Mouse (Mus musculus) E14TG2a.4 (cell line): ENCODE results near the gene Gdf2.

Source experiments
- CTCF ChIP-seq: conservative IDR thresholded peaks from 2 replicates; pipeline ENCODE4 v1.5.1; 2014; ENCODE audit warnings: low read length
- NANOG ChIP-seq: IDR thresholded peaks from 2 replicates; pipeline ENCODE4 v1.6.1; 2014; ENCODE audit warnings: borderline replicate concordance, low read length, mixed read lengths

- no peak for TF ChIP-seq CTCF
- TF ChIP-seq NANOG = no peak
Measured at GRCm38 (mm10) chr14:33958841-33959240, 18.0 kb downstream of the Gdf2 start.
